Mouse (Mus musculus) liver, embryonic 16.5 days (tissue): ENCODE measurements around the gene Krit1. TPM values are rescaled to one million over a fixed set of nuclear protein-coding genes. Genes with fewer than 3 reads are reported as not detected.

Experiments used
- ATAC-seq: fragments of 200-750 bp; cut with Nextera tagmentation; 2 replicates; pipeline ENCODE4 v1.8.0; 2017; ENCODE audit warnings: low read depth, mild to moderate bottlenecking, moderate number of reproducible peaks, moderate library complexity
- H3K27ac ChIP-seq: fragments of 300-500 bp; sonication (generic); 2 replicates; pipeline ENCODE4 v1.5.1; 2014; ENCODE audit warnings: mild to moderate bottlenecking, low read length
- H3K27me3 ChIP-seq: fragments of 300-500 bp; sonication (generic); 2 replicates; pipeline ENCODE4 v1.6.1; 2014; ENCODE audit warnings: low read depth, low read length, mixed read lengths; ENCODE audit not compliant: control insufficient read depth, insufficient read depth
- H3K36me3 ChIP-seq: fragments of 300-500 bp; sonication (generic); 2 replicates; pipeline ENCODE4 v1.6.1; 2014; ENCODE audit warnings: mild to moderate bottlenecking; ENCODE audit not compliant: control insufficient read depth, insufficient read depth
- H3K4me1 ChIP-seq: fragments of 300-500 bp; sonication (generic); 2 replicates; pipeline ENCODE4 v1.6.1; 2014; ENCODE audit warnings: low read depth, low read length, mixed read lengths; ENCODE audit not compliant: control insufficient read depth
- H3K4me2 ChIP-seq: fragments of 300-500 bp; sonication (generic); 2 replicates; pipeline ENCODE4 v1.6.1; 2014; ENCODE audit warnings: low read depth, low read length, mixed read lengths
- H3K4me3 ChIP-seq: fragments of 300-500 bp; sonication (generic); 2 replicates; pipeline ENCODE4 v1.5.1; 2014; ENCODE audit warnings: low read depth, mild to moderate bottlenecking, low read length
- H3K9ac ChIP-seq: fragments of 300-500 bp; sonication (generic); 2 replicates; pipeline ENCODE4 v1.6.1; 2014; ENCODE audit warnings: low read depth, low read length
- H3K9me3 ChIP-seq: fragments of 300-500 bp; sonication (generic); replicated peaks from 2 replicates; pipeline ENCODE4 v1.6.1; 2016; ENCODE audit warnings: low read length; ENCODE audit not compliant: control insufficient read depth
- WGBS: fragments of 180-500 bp; shearing (Covaris S2); extraction: QIAGEN DNeasy Blood & Tissue Kit; methylation state at CpG from one replicate; pipeline ENCODE4 v1.1.7; 2014; ENCODE audit not compliant: insufficient replicate concordance; 5-methylcytosine and 5-hydroxymethylcytosine counted together
- polyA plus RNA-seq: library from polyadenylated mRNA; unstranded; fragments of >200 nt; fragmentation: Nextera tagmentation; extraction: Ambion mirVana; gene quantifications from 2 replicates; pipeline ENCODE4 v1.2.1, GENCODE M21; 2015

Gene Krit1
- 18.7 and 19.6 TPM in 2 replicates for polyA plus RNA-seq

DNA sequence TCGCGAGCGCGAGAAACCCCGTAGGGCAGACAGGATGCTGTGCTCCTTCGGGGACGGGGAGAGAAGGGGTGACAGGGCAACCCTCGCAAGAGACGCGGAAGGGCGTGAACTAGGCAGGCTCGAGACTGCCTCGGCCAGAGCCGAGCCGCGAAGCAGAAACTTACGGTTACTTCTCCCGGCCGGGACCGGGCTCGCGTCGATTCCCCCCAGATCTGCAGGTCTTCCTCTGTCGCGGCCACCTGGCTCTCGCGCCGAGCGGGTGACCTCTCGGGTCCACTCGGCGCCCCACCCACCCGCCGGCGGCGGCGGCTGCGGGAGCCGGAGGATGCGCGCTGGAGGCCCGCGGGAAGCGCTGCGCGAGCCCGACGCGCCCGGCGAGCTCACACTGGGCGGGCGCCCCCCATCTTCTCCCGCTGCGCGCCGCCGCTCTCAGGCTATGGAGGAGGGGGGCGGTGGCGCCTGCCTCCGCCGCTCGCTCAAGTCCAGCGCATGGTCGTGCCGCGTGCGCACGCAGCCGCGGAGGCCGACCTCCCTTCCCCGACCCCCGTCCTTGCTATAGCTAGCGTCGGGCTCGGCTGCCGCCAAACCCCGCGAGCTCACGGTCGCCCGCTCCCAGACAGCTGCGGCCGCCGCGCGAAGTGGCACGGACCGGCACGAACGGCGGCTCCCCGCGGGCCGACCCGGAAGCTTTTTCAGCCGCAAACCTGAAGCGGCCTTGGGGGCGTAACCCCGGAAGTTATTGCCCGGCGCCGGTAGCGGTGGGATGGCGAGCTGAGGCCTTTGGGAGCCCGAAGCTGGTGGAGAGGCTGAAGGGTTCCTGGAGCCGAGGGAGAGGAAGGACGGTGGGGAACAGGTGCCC lies at the start of gene Krit1, which contains the start of gene Ankib1:
TSS of gene Krit1 (plus strand) at position 752 of the 859 bp plus-strand sequence.
TSS of gene Ankib1 (minus strand) at position 493 of the 859 bp plus-strand sequence.
- Histone ChIP-seq H3K4me1 (peaks cover 17% of the 10 kb centered on the region), H3K4me2 (peak within 1 kb of the TSS; percentile 93), H3K36me3 (no peaks in the 10 kb centered on the region), H3K9me3 (no peaks in the 10 kb centered on the region), H3K27ac (peak within 1 kb of the TSS; percentile 98), H3K27me3 (no peaks in the 10 kb centered on the region), H3K4me3 (peak within 1 kb of the TSS; percentile 98), H3K9ac (peak within 1 kb of the TSS; percentile 93)
- 0% methylated on average over 102 of the region's 109 CpGs for WGBS
- ATAC-seq: peak; percentile 86

DNA sequence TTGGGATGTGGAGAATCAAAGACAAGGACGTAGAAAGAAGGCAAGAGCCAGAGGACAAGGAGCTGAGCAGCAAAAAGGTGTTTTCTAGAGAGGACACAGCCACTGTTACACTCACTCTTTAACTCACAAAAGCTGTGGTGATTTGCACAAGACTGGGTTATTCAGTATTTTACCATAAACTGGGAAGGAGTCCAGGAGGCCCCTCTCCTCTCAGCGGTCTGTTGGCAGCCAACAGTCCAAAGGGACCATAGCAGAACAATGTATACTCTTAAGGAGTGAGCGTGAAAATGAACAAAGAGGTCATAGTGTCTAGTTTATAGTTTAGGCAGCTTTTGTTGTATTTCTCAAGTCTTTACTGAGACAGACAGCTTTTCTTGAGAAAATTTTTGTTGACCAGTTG lies 31.5 kb upstream of the Krit1 start:
- H3K4me1 ChIP-seq: no peaks in the 10 kb centered on the region; the same call in 1 of the 2 replicates
- no peak overlapping the region for H3K9ac ChIP-seq
- H3K27me3 ChIP-seq: no peaks in the 10 kb centered on the region
- no peaks in the 10 kb centered on the region for H3K36me3 ChIP-seq
- WGBS: 78% methylated on average over 3 of the region's 3 CpGs
- no peak overlapping the region for H3K27ac ChIP-seq
- H3K4me2 ChIP-seq: no peak overlapping the region
- no peaks in the 10 kb centered on the region for H3K9me3 ChIP-seq
- H3K4me3 ChIP-seq: no peak overlapping the region
- ATAC-seq: no peak

DNA sequence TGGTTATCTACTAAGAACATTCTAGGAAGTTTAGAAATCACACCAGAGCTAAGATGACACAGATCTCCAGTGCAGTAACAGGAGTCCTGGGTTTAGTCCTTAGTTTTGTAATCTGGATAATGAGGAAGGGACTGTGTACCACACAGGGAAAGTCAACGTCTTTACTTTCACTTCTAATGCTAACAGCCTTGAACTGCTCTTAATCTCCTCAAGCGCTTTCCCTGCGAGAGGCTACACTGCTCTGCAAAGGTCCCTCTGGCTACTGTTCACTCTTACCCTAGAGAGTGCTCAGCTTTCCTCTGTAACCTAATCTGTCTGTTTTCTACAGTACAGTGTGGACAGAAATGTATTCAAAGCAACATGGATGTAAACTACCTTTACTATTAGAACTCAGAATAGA lies 31.0 kb upstream of the Krit1 start:
- no peaks in the 10 kb centered on the region; the same call in 1 of the 2 replicates for H3K4me1 ChIP-seq
- H3K27ac ChIP-seq: no peak overlapping the region
- no peaks in the 10 kb centered on the region for H3K27me3 ChIP-seq
- no peak overlapping the region for H3K4me2 ChIP-seq
- no peak overlapping the region for H3K4me3 ChIP-seq
- 61% methylated on average over 3 of the region's 3 CpGs for WGBS
- no peak overlapping the region for H3K9ac ChIP-seq
- H3K36me3 ChIP-seq: no peaks in the 10 kb centered on the region
- no peaks in the 10 kb centered on the region for H3K9me3 ChIP-seq
- no peak for ATAC-seq

DNA sequence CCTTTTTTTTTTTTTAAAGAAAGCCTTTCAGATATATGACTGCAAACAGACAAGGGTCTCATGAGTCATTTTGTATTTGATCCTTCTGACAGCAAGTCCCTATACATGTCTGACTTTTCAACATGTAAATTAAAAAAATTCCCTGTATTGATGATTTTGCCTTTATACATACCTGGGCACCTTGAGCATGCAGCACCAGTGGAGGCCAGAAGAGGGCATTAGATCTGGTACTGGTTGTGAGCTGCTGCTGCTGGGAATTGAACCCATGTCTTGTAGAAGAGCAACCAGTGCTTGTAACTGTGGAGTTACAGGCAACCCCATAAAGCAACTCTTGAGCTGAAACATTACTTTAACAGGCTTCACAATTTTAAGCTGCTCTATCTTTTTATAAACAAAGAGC lies 20.3 kb upstream of the Krit1 start:
- Histone ChIP-seq H3K27me3 (no peaks in the 10 kb centered on the region), H3K36me3 (no peaks in the 10 kb centered on the region), H3K9ac (no peak overlapping the region), H3K9me3 (no peaks in the 10 kb centered on the region), H3K4me2 (no peak overlapping the region), H3K4me3 (no peak overlapping the region), H3K4me1 (no peaks in the 10 kb centered on the region), H3K27ac (no peak overlapping the region)
- no peak for ATAC-seq

DNA sequence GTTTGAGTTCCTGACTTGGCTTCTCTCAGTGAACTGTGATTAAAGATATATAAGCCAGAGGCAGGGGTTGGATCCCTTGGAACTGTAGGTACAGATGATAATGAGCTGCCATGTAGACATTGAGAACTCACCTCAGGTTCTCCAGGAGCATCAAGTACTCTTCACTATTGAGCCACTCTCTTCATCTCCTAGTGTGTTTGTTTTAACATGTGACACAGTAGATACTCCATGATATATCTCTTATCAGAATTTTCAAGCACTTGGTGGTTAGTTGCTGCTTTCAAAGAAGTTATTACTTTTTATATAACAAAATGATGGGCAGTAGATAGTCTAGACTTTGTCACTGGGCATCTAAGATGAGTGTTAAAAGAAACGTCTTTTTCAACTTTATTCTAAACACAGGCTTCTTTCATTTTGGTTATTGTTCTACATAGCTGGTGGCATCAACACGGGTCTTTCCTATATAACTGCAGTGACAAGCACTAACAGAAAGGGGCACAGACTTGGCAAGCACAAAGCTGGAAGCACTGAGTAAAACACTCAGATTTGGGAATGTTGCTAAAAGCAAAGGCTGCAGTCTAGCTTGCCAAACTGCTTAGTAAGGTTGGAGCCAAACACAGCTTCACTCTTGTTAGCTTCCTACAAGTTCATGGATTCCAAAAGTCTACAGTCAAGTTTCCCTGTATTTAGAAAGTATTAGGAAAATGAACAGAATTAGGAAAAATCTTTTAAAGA lies 18.9 kb upstream of the Krit1 start:
- Histone ChIP-seq H3K9ac (no peak overlapping the region), H3K27ac (no peak overlapping the region), H3K4me2 (no peak overlapping the region), H3K36me3 (no peaks in the 10 kb centered on the region), H3K4me3 (no peak overlapping the region), H3K27me3 (no peaks in the 10 kb centered on the region), H3K9me3 (no peaks in the 10 kb centered on the region), H3K4me1 (no peaks in the 10 kb centered on the region)
- no peak for ATAC-seq
- WGBS: 57% methylated on average over 2 of the region's 2 CpGs

DNA sequence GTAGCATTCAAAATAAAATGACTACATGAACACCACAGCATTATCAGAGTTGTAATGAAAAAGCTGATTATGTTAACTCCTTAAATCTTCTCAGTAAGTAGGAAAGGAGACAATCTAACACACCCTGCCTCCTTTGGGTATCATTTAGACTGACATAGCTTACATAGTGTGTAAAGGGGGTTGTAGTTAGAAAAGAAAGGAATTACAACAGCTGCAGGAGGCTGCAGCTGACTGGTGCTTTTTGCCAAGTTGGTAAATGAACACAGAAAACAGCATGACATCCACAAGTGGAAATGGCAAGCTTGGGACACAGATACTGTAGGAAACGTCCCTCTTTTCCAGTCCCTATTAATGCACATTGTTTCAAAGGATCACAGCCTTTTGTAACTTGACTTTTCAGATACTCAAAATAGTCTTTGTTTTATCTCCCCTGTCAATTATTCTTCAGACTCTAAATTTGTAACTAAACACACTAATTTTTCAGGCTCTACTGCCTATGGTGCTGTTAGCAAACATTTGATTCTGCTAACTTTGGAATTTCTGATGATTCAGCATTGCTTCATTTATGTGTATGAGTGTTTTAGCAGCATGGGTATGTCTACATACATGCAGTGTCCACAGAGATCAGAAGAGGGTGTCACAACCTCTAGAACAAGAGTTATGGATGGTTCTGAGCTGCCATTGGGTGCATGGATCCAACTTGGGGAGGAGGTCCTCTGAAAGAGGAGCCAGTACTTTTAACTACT lies 18.1 kb upstream of the Krit1 start:
- H3K9ac ChIP-seq: no peak overlapping the region
- 67% methylated on average over 1 of the region's 1 CpGs for WGBS
- no peaks in the 10 kb centered on the region for H3K4me1 ChIP-seq
- H3K27me3 ChIP-seq: no peaks in the 10 kb centered on the region
- H3K9me3 ChIP-seq: no peaks in the 10 kb centered on the region
- H3K36me3 ChIP-seq: no peaks in the 10 kb centered on the region
- H3K4me2 ChIP-seq: no peak overlapping the region
- no peak overlapping the region for H3K27ac ChIP-seq
- H3K4me3 ChIP-seq: no peak overlapping the region
- ATAC-seq: no peak

DNA sequence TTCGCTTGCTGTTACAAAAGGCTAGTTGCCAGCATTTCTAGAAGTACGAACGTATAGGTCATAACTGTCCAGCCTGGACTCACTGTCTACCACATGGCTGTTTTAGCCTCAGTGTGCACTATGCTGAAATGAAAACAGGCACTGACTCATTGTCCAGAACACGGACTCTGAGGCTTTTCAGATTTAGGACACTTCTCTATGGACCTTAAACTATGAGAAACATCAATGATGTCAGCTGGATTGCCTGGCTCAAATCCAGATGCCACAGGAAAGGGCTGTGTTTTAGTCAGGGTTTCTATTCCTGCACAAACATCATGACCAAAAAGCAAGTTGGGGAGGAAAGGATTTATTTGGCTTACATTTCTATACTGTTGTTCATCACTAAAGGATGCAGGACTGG lies 15.4 kb upstream of the Krit1 start:
- no peaks in the 10 kb centered on the region for H3K4me1 ChIP-seq
- ATAC-seq: no peak
- H3K4me2 ChIP-seq: no peak overlapping the region
- H3K4me3 ChIP-seq: no peak overlapping the region
- no peaks in the 10 kb centered on the region for H3K36me3 ChIP-seq
- H3K27ac ChIP-seq: no peak overlapping the region
- no peaks in the 10 kb centered on the region for H3K27me3 ChIP-seq
- no peak overlapping the region for H3K9ac ChIP-seq
- no peaks in the 10 kb centered on the region for H3K9me3 ChIP-seq
- WGBS: 71% methylated on average over 4 of the region's 4 CpGs

DNA sequence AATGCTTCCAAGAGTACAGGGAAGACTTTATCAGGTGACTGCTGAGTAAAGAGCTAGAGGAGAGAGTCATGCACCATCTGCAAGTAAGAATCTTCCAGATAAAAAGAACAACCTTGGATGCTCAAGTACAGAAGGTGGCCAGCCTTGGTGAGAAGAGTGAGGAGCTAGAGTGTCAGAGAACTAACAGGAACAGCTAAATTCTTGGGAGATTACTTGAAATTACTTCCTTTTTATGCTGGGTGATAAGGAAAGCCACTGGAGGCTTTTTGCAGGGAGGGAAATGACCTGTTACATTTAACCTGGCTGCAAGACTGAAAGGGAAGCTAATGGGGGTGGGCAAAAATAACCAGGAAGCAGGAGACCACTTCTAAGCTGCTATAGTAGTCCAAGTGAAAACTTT lies 11.9 kb upstream of the Krit1 start:
- H3K9ac ChIP-seq: no peak overlapping the region
- H3K27ac ChIP-seq: no peak overlapping the region
- no peak overlapping the region for H3K4me2 ChIP-seq
- H3K4me1 ChIP-seq: no peaks in the 10 kb centered on the region
- ATAC-seq: no peak
- H3K27me3 ChIP-seq: no peaks in the 10 kb centered on the region
- no peaks in the 10 kb centered on the region for H3K36me3 ChIP-seq
- H3K9me3 ChIP-seq: no peaks in the 10 kb centered on the region
- H3K4me3 ChIP-seq: no peak overlapping the region
